Mouse (Mus musculus) inflammation-experienced regulatory T-cells (primary cell): Measurements from ENCODE around the gene Prim2. TPM values are rescaled to one million over a fixed set of nuclear protein-coding genes. Genes with fewer than 3 reads are reported as not detected.

Source experiments
- polyA plus RNA-seq, 2 experiments: library from polyadenylated mRNA; unstranded; fragments of 100-300 nt; shearing (Covaris generic); gene quantifications; one replicate each; pipeline ENCODE4 v1.2.1; 2017

The Prim2 gene
- polyA plus RNA-seq: 10 to 100 TPM; 11.5 to 12.0 TPM

DNA sequence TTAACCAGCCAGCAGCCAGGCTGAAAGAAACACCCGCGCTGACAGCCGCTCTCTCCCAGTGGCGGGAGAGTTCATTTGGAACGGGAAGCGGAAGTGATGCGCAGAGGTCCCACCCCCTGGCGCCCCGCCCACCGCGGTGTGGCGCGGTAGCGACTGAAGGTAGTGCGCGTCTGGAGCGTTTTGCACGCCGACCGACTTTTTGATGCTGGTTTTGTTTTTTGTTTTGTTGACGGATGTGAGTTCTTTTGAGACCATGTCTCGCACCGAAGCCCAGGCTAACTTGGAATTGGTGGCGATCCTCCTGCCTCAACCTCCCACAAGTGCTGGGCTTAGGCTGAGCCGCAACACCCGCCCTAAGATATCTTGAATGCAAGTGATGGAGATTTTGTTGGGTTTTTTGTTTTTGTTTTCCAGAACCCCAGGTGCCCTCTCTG is at the start of gene Prim2:
TSS of gene Prim2 (minus strand) at position 88 of the 434 bp plus-strand sequence.

Other genes starting within 250 kb of the Prim2 start
- gene Rab23, start 50.1 kb upstream of the Prim2 start, polyA plus RNA-seq: 10 to 100 TPM; 14.1 to 16.1 TPM
- 1 to 10 TPM; 2.3 to 2.4 TPM for gene Bag2, start 88.0 kb upstream of the Prim2 start, polyA plus RNA-seq
- gene Zfp451, start 144.8 kb upstream of the Prim2 start, polyA plus RNA-seq: 10 to 100 TPM; 25.7 to 30.8 TPM
- gene Bend6, start 238.0 kb upstream of the Prim2 start, polyA plus RNA-seq: 1 to 10 TPM; 3.4 to 4.3 TPM
- 10 to 100 TPM; 11.5 to 21.5 TPM for gene Dst, start 238.4 kb upstream of the Prim2 start, polyA plus RNA-seq